Mouse (Mus musculus) adrenal gland, postnatal 4 days (tissue): Measurements from ENCODE around the gene Rbpjl. TPM values are rescaled to one million over a fixed set of nuclear protein-coding genes. Genes with fewer than 3 reads are reported as not detected.

Experiments used
- microRNA-seq: library from miRNA; unstranded; fragments of <30 nt; microRNA quantifications from one replicate; pipeline ENCODE4 v1.2.0, GENCODE M21; 2021
- total RNA-seq, 2 experiments: library from RNA; stranded (reverse); gene quantifications; 2 replicates each; pipeline ENCODE4 v1.2.3; 2021

The Rbpjl gene
- total RNA-seq, 2 experiments from 2014 or later: 0.14 to 14.6 TPM

Small RNAs within 50 kb of the gene (microRNA-seq; reads per million reads assigned to microRNA genes)
- not detected for gene Mir7678

Other genes with a start within 250 kb of the Rbpjl start
- under 1 TPM; 0.20 to 0.40 TPM for gene Kcns1, start 232.0 kb upstream of the Rbpjl start, total RNA-seq
- gene Wfdc5, start 220.4 kb upstream of the Rbpjl start, total RNA-seq: not detected
- not detected for gene Wfdc12, start 212.5 kb upstream of the Rbpjl start, total RNA-seq
- not detected for gene Wfdc15a, start 203.0 kb upstream of the Rbpjl start, total RNA-seq
- 1 to 10 TPM in 1 of 2 experiments, not detected in 1; 6.0 TPM for gene Wfdc15b, start 181.5 kb upstream of the Rbpjl start, total RNA-seq
- gene Svs2, start 164.7 kb upstream of the Rbpjl start, total RNA-seq: not detected
- gene Svs3b, start 146.5 kb upstream of the Rbpjl start, total RNA-seq: not detected
- not detected for gene Svs4, start 124.7 kb upstream of the Rbpjl start, total RNA-seq
- not detected for gene Svs3a, start 113.9 kb upstream of the Rbpjl start, total RNA-seq
- not detected for gene Svs6, start 86.4 kb upstream of the Rbpjl start, total RNA-seq
- gene Svs5, start 70.4 kb upstream of the Rbpjl start, total RNA-seq: under 1 TPM in 1 of 2 experiments, not detected in 1; 0.71 TPM
- 1 to 10 TPM; 7.8 to 9.0 TPM for gene Slpi, start 14.0 kb upstream of the Rbpjl start, total RNA-seq
- gene Matn4, start 2.0 kb downstream of the Rbpjl start, total RNA-seq: 1 to 10 TPM; 4.7 to 4.9 TPM
- gene Sdc4, start 40.7 kb downstream of the Rbpjl start, total RNA-seq: 10 to 100 TPM; 75.2 to 93.9 TPM
- gene Sys1, start 53.8 kb downstream of the Rbpjl start, total RNA-seq: 10 to 100 TPM; 34.7 to 35.0 TPM
- 1 to 10 TPM in 1 of 2 experiments, under 1 TPM in 1; 0.48 to 3.0 TPM for gene Gm20458, start 57.8 kb downstream of the Rbpjl start, total RNA-seq
- not detected for gene Trp53tg5, start 70.6 kb downstream of the Rbpjl start, total RNA-seq
- gene Dbndd2, start 83.0 kb downstream of the Rbpjl start, total RNA-seq: 10 to 100 TPM; 10.9 to 17.1 TPM
- gene Pigt, start 94.4 kb downstream of the Rbpjl start, total RNA-seq: 100 to 1,000 TPM; 133 to 134 TPM
- 10 to 100 TPM in 1 of 2 experiments, 1 to 10 TPM in 1; 1.9 to 49.1 TPM for gene Wfdc2, start 159.3 kb downstream of the Rbpjl start, total RNA-seq
- not detected for gene Spint3, start 170.3 kb downstream of the Rbpjl start, total RNA-seq
- gene Wfdc6a, start 182.3 kb downstream of the Rbpjl start, total RNA-seq: 1 to 10 TPM in 1 of 2 experiments, under 1 TPM in 1; 0.48 to 1.2 TPM
- not detected for gene Eppin, start 190.5 kb downstream of the Rbpjl start, total RNA-seq
- gene Wfdc6b, start 210.4 kb downstream of the Rbpjl start, total RNA-seq: not detected
- gene Wfdc8, start 210.5 kb downstream of the Rbpjl start, total RNA-seq: under 1 TPM; 0.20 to 0.39 TPM
- not detected for gene Wfdc16, start 235.7 kb downstream of the Rbpjl start, total RNA-seq